9 mouse cellular contexts compared by ENCODE assay signal in the genomic region with DNA sequence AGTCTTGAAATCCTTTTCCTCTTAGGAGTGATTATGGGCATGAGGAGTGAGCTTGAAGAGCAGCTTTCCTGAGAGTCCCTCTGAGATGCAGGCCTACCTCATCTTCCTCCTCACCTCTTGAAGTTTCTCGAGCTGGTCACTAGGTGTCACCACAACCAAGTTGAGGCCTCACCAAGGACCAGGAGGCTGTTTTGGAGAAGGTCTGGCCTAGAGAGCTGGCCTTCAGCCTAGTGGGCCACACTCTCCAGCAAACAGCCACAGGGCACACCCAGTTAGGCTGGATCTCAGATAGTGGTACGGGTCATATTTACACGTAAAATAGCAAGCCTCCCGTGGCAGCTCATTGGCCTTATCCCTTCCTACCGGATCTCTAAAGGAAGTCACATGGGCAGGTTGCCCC.
DNase-seq lines count a peak whose midpoint lies in the region; TF ChIP-seq lines count a peak whose summit lies in the region.
"Had no signal": no experiment of that assay in that cellular context is flagged by ENCODE, and none has a peak within 500 bp of the region (broad histone marks: within the 10 kb centered on the region; RNA-seq: fewer than 3 reads in every experiment).

No protein-coding gene starts in this region.

- H3K27me3 ChIP-seq in cerebellum, adult 2 months (ENCODE audit: control insufficient read depth, insufficient read depth, low read length), result no peaks in the 10 kb centered on the region
- H3K27me3 ChIP-seq: liver, embryonic 13.5 days had no signal

- peak; percentile 67 for TF ChIP-seq CTCF in cerebellum, adult 2 months (IDR thresholded peaks at IDR 0.05; ENCODE audit: borderline replicate concordance, insufficient read depth, low read depth, low read length)
- peak; percentile 90 for TF ChIP-seq CTCF in lung, adult 2 months (IDR thresholded peaks at IDR 0.05; ENCODE audit: insufficient read depth, low read length)

- DNase-seq in ovary, adult 18-20 months (ENCODE audit: low spot score), result peak; percentile 75
- no peak for DNase-seq in ovary, postnatal 10 days (ENCODE audit: low spot score)
- DNase-seq in cerebellum, adult 2 months, result peak; percentile 46 to 50
- DNase-seq in gastrocnemius, adult 18-20 months (ENCODE audit: low spot score), result peak; percentile 61
- DNase-seq in kidney, postnatal 14 days, result peak; percentile 52
- DNase-seq in lung, adult 2 months, result peak; percentile 43
- DNase-seq in right cerebral cortex, postnatal 4 days, result peak; percentile 38
- DNase-seq in spleen, postnatal 14 days (ENCODE audit: low spot score in 2 of 2), result no peak
- DNase-seq: liver, embryonic 13.5 days had no signal

- WGBS in cerebellum, adult 2 months, result 46% methylated on average over 5 of the region's 5 CpGs
- WGBS in lung, adult 2 months, result 27% methylated on average over 5 of the region's 5 CpGs

- no peak overlapping the region for H3K4me3 ChIP-seq in cerebellum, adult 2 months (replicated peaks; ENCODE audit: insufficient read depth, low read depth, low read length)
- H3K4me3 ChIP-seq in lung, adult 2 months (replicated peaks; ENCODE audit: extremely low read depth, low read depth, low read length), result no peak overlapping the region
- H3K4me3 ChIP-seq: liver, embryonic 13.5 days had no signal

- no peaks in the 10 kb centered on the region for H3K4me1 ChIP-seq in cerebellum, adult 2 months (ENCODE audit: control insufficient read depth, insufficient read depth, low read length)
- H3K4me1 ChIP-seq in lung, adult 2 months (ENCODE audit: control insufficient read depth, insufficient read depth, low read length), result peaks cover 9% of the 10 kb centered on the region; the same call in 1 of the 2 replicates
- H3K4me1 ChIP-seq: liver, embryonic 13.5 days had no signal

- no peak for TF ChIP-seq POLR2A in cerebellum, adult 2 months (IDR thresholded peaks at IDR 0.05; ENCODE audit: borderline replicate concordance, insufficient read depth, low read length)
- no peak for TF ChIP-seq POLR2A in lung, adult 2 months (IDR thresholded peaks at IDR 0.05; ENCODE audit: borderline replicate concordance, extremely low read depth, low read depth, low read length)

- no peak overlapping the region for H3K27ac ChIP-seq in cerebellum, adult 2 months (ENCODE audit: insufficient read depth, low read length)
- H3K27ac ChIP-seq: liver, embryonic 13.5 days had no signal

Comparison
In these comparisons a context has a peak if more than half of its experiments do, and no peak if none do; other contexts are left out.
1. DNase-seq: peak in ovary, adult 18-20 months (single experiment), cerebellum, adult 2 months (2 of 2), gastrocnemius, adult 18-20 months (single experiment), kidney, postnatal 14 days (single experiment), lung, adult 2 months (single experiment) and right cerebral cortex, postnatal 4 days (single experiment); none in ovary, postnatal 10 days (single experiment) and spleen, postnatal 14 days (0 of 2).